8 mouse cellular contexts compared by ENCODE assay signal in the genomic region with DNA sequence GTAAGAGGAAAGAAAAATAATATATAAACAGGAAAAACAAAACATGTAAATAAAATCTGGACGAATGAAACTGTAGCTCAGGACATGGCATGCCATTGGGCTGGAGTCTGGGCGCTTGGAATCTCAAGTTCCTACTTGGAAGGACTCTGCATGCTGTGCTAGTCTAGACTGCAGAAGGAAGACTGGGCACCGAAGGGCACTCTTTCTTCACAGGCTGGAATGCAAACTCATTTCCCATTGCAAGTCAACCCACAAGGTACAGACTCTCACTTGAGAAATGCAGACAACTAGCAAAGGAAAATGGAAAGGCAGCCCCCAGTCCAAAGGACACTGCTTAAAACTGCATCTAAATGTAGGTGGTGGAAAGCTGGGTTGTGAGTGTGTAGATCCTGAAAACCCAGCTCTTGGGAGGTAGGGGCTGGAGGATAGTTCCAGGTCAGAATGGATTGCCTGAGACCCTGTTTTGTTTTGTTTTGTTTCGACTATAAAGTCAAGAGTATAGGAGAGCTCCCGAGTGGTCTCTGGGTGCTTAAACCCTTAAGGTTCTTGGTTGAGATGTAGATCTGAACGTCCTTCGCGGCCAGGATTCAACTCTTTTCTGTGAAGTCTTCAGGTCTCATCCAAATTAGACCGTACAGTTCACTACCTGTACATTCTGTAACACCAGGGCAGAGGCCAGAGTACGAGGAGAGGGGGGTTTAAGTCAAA. TPM values are rescaled to one million over a fixed set of nuclear protein-coding genes. Genes with fewer than 3 reads are reported as not detected.
DNase-seq lines count a peak whose midpoint lies in the region; ATAC-seq lines count a peak whose summit lies in the region.

No protein-coding gene starts in this region.

- peaks cover 33% of the 10 kb centered on the region for H3K4me1 ChIP-seq in kidney, embryonic 15.5 days
- H3K4me1 ChIP-seq in embryonic facial prominence, embryonic 14.5 days (ENCODE audit: control insufficient read depth, insufficient read depth, low read length) = peaks cover 10% of the 10 kb centered on the region; the same call in 1 of the 2 replicates
- H3K4me1 ChIP-seq in intestine, embryonic 16.5 days (ENCODE audit: control insufficient read depth, insufficient read depth, low read length) = peaks cover 8% of the 10 kb centered on the region; the same call in 1 of the 2 replicates
- H3K4me1 ChIP-seq in midbrain, embryonic 16.5 days (ENCODE audit: control insufficient read depth, insufficient read depth, low read length) = peaks cover 7% of the 10 kb centered on the region; the same call in 1 of the 2 replicates

- ATAC-seq in kidney, embryonic 15.5 days (replicated peaks; ENCODE audit: low FRiP score) = peak; percentile 22
- no peak for ATAC-seq in embryonic facial prominence, embryonic 14.5 days (ENCODE audit: low read depth)
- no peak for ATAC-seq in intestine, embryonic 16.5 days
- 0 out of 2 replicates have a peak, but pooled peaks have one; percentile 9 for ATAC-seq in midbrain, embryonic 16.5 days

- no peak overlapping the region for H3K27ac ChIP-seq in kidney, embryonic 15.5 days
- H3K27ac ChIP-seq in embryonic facial prominence, embryonic 14.5 days (replicated peaks; ENCODE audit: low read depth, low read length) = peak overlapping the region; percentile 74
- 0 out of 2 replicates have a peak overlapping the region, but pooled peaks have one; percentile 13 for H3K27ac ChIP-seq in intestine, embryonic 16.5 days (ENCODE audit: low read length)
- H3K27ac ChIP-seq in midbrain, embryonic 16.5 days (ENCODE audit: low read length) = no peak overlapping the region

- H3K27me3 ChIP-seq in kidney, embryonic 15.5 days = no peaks in the 10 kb centered on the region
- H3K27me3 ChIP-seq in embryonic facial prominence, embryonic 14.5 days (replicated peaks; ENCODE audit: control insufficient read depth, insufficient read depth, low read length) = 0 out of 2 replicates have a peak, but pooled peaks cover 10% of the 10 kb centered on the region
- no peaks in the 10 kb centered on the region for H3K27me3 ChIP-seq in intestine, embryonic 16.5 days (replicated peaks; ENCODE audit: control insufficient read depth, insufficient read depth, low read length)
- peaks cover 5% of the 10 kb centered on the region; the same call in 1 of the 2 replicates for H3K27me3 ChIP-seq in midbrain, embryonic 16.5 days (ENCODE audit: control insufficient read depth, insufficient read depth, low read depth, low read length)

- 40% methylated on average over 10 of the region's 10 CpGs for WGBS in kidney, embryonic 15.5 days
- 38% methylated on average over 10 of the region's 10 CpGs for WGBS in embryonic facial prominence, embryonic 14.5 days
- WGBS in intestine, embryonic 16.5 days = 52% methylated on average over 10 of the region's 10 CpGs
- 48% methylated on average over 10 of the region's 10 CpGs for WGBS in midbrain, embryonic 16.5 days

- peak overlapping the region; percentile 68 for H3K4me2 ChIP-seq in kidney, embryonic 15.5 days
- peak overlapping the region; percentile 70 for H3K4me2 ChIP-seq in embryonic facial prominence, embryonic 14.5 days (ENCODE audit: low read depth, low read length)
- peak overlapping the region; percentile 65 for H3K4me2 ChIP-seq in intestine, embryonic 16.5 days (ENCODE audit: low read depth, low read length)
- peak overlapping the region; percentile 60 for H3K4me2 ChIP-seq in midbrain, embryonic 16.5 days (ENCODE audit: low read length)

- DNase-seq in kidney, adult 8-10 months = no peak
- no peak for DNase-seq in embryonic facial prominence, embryonic 14.5 days (ENCODE audit: low spot score)
- no peak for DNase-seq in cerebellum, adult 18-20 months
- DNase-seq in cerebellum, postnatal 14 days = no peak
- no peak for DNase-seq in frontal cortex, postnatal 25 days (ENCODE audit: low spot score in 2 of 2)

- peak overlapping the region; percentile 41; the same call in 1 of the 2 replicates for H3K9ac ChIP-seq in kidney, embryonic 15.5 days
- H3K9ac ChIP-seq in embryonic facial prominence, embryonic 14.5 days (ENCODE audit: low read depth, low read length) = peak overlapping the region; percentile 58
- no peak overlapping the region for H3K9ac ChIP-seq in intestine, embryonic 16.5 days (ENCODE audit: low read depth, low read length)
- no peak overlapping the region for H3K9ac ChIP-seq in midbrain, embryonic 16.5 days (ENCODE audit: low read depth, low read length)

- H3K4me3 ChIP-seq in kidney, embryonic 15.5 days (replicated peaks) = peak overlapping the region; percentile 39
- peak overlapping the region; percentile 38 for H3K4me3 ChIP-seq in embryonic facial prominence, embryonic 14.5 days (ENCODE audit: low read depth, low read length)
- peak overlapping the region; percentile 40; the same call in 1 of the 2 replicates for H3K4me3 ChIP-seq in intestine, embryonic 16.5 days (ENCODE audit: low read length)
- H3K4me3 ChIP-seq in midbrain, embryonic 16.5 days (ENCODE audit: low read depth, low read length) = no peak overlapping the region

- H3K36me3 ChIP-seq in kidney, embryonic 15.5 days = no peaks in the 10 kb centered on the region
- no peaks in the 10 kb centered on the region for H3K36me3 ChIP-seq in embryonic facial prominence, embryonic 14.5 days (ENCODE audit: control insufficient read depth, insufficient read depth, low read length)
- no peaks in the 10 kb centered on the region for H3K36me3 ChIP-seq in intestine, embryonic 16.5 days (ENCODE audit: control insufficient read depth, insufficient read depth, low read length)
- H3K36me3 ChIP-seq in midbrain, embryonic 16.5 days (ENCODE audit: control insufficient read depth, insufficient read depth, low read length) = no peaks in the 10 kb centered on the region

- no peaks in the 10 kb centered on the region for H3K9me3 ChIP-seq in kidney, embryonic 15.5 days (replicated peaks)
- H3K9me3 ChIP-seq in embryonic facial prominence, embryonic 14.5 days (ENCODE audit: control insufficient read depth, low read length) = no peaks in the 10 kb centered on the region
- H3K9me3 ChIP-seq in intestine, embryonic 16.5 days (ENCODE audit: control insufficient read depth, low read length) = no peaks in the 10 kb centered on the region
- no peaks in the 10 kb centered on the region for H3K9me3 ChIP-seq in midbrain, embryonic 16.5 days (replicated peaks; ENCODE audit: control insufficient read depth, low read length, poor library complexity, severe bottlenecking)

RNA-seq across cellular contexts. Expression of a gene that starts 26.5 kb away (rescaled TPM):
- 5.7 and 5.8 TPM in 2 replicates for polyA plus RNA-seq in kidney, embryonic 15.5 days (2015; fragmentation: Nextera tagmentation; extraction: Ambion mirVana)
- polyA plus RNA-seq in embryonic facial prominence, embryonic 14.5 days (2014; fragmentation: Nextera tagmentation; extraction: Ambion mirVana) = 6.0 and 6.2 TPM in 2 replicates
- polyA plus RNA-seq in intestine, embryonic 16.5 days (2015; fragmentation: Nextera tagmentation; extraction: Ambion mirVana) = 14.5 and 17.3 TPM in 2 replicates
- 4.0 TPM in 2 replicates for polyA plus RNA-seq in midbrain, embryonic 16.5 days (2015; fragmentation: Nextera tagmentation; extraction: Ambion mirVana)

Comparison
In these comparisons a context has a peak if more than half of its experiments do, and no peak if none do; other contexts are left out.
1. ATAC-seq: peak in kidney, embryonic 15.5 days (single experiment) and midbrain, embryonic 16.5 days (single experiment); none in embryonic facial prominence, embryonic 14.5 days (single experiment) and intestine, embryonic 16.5 days (single experiment).
2. H3K27ac ChIP-seq: peak in embryonic facial prominence, embryonic 14.5 days (single experiment) and intestine, embryonic 16.5 days (single experiment); none in kidney, embryonic 15.5 days (single experiment) and midbrain, embryonic 16.5 days (single experiment).
3. H3K9ac ChIP-seq: peak in kidney, embryonic 15.5 days (single experiment) and embryonic facial prominence, embryonic 14.5 days (single experiment); none in intestine, embryonic 16.5 days (single experiment) and midbrain, embryonic 16.5 days (single experiment).
4. Peak in every context shown above with its lines, with median percentiles within 50 percentile points of each other: H3K4me2 ChIP-seq.